Mouse (Mus musculus) hindbrain, embryonic 15.5 days (tissue): ENCODE results near the gene Inpp4b. TPM values are rescaled to one million over a fixed set of nuclear protein-coding genes. Genes with fewer than 3 reads are reported as not detected.

Experiments
- ATAC-seq: fragments of 200-750 bp; cut with Nextera tagmentation; 2 replicates; pipeline ENCODE4 v1.8.0; 2017; ENCODE audit warnings: low read depth, moderate number of reproducible peaks, moderate TSS enrichment; ENCODE audit not compliant: low FRiP score
- H3K27ac ChIP-seq: fragments of 300-500 bp; sonication (generic); replicated peaks from 2 replicates; pipeline ENCODE4 v1.5.1; 2015; ENCODE audit warnings: mild to moderate bottlenecking, inconsistent platforms
- H3K27me3 ChIP-seq: fragments of 300-500 bp; sonication (generic); 2 replicates; pipeline ENCODE4 v1.6.1; 2015; ENCODE audit warnings: control low read depth, inconsistent platforms
- H3K36me3 ChIP-seq: fragments of 300-500 bp; sonication (generic); 2 replicates; pipeline ENCODE4 v1.6.1; 2015; ENCODE audit warnings: control low read depth, inconsistent platforms
- H3K4me1 ChIP-seq: fragments of 300-500 bp; sonication (generic); replicated peaks from 2 replicates; pipeline ENCODE4 v1.6.1; 2015; ENCODE audit warnings: control low read depth, inconsistent platforms
- H3K4me2 ChIP-seq: fragments of 300-500 bp; sonication (generic); 2 replicates; pipeline ENCODE4 v1.6.1; 2015; ENCODE audit warnings: moderate library complexity, mild to moderate bottlenecking, inconsistent platforms
- H3K4me3 ChIP-seq: fragments of 300-500 bp; sonication (generic); 2 replicates; pipeline ENCODE4 v1.5.1; 2015; ENCODE audit warnings: mild to moderate bottlenecking, inconsistent platforms
- H3K9ac ChIP-seq: fragments of 300-500 bp; sonication (generic); 2 replicates; pipeline ENCODE4 v1.6.1; 2015; ENCODE audit warnings: inconsistent platforms
- H3K9me3 ChIP-seq: fragments of 300-500 bp; sonication (generic); 2 replicates; pipeline ENCODE4 v1.6.1; 2016; ENCODE audit warnings: control low read depth, inconsistent platforms
- WGBS: fragments of 180-500 bp; shearing (Covaris S2); methylation state at CpG from one replicate; pipeline ENCODE4 v1.1.7; 2015; 5-methylcytosine and 5-hydroxymethylcytosine counted together
- polyA plus RNA-seq: library from polyadenylated mRNA; unstranded; fragments of >200 nt; fragmentation: Nextera tagmentation; extraction: Ambion mirVana; gene quantifications from 2 replicates; pipeline ENCODE4 v1.2.1, GENCODE M21; 2015

Inpp4b gene
- polyA plus RNA-seq, 1 experiment from 2014 or later, result 9.0 TPM

DNA sequence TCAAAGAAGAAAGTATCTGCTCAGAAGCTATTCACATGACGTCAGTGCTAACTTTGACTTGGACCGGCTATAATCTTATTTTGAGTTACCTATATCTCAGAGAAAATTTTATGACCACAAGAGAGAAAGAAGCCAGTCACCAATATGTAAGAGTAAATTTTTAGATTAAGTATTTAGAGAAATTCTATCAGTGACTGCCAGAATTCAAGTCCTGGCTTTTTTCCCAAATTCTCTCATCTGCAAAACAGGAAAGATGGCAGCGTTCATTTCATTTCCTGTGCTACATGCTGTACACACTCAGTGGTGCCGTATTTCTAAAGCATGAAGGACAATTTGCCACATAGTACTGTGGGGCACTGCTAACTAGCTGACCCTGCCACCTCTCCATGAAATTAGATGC, 256.9 kb downstream of the Inpp4b start:
- no peak for ATAC-seq
- WGBS, result 85% methylated on average over 4 of the region's 4 CpGs
- H3K27ac ChIP-seq, result no peak overlapping the region

DNA sequence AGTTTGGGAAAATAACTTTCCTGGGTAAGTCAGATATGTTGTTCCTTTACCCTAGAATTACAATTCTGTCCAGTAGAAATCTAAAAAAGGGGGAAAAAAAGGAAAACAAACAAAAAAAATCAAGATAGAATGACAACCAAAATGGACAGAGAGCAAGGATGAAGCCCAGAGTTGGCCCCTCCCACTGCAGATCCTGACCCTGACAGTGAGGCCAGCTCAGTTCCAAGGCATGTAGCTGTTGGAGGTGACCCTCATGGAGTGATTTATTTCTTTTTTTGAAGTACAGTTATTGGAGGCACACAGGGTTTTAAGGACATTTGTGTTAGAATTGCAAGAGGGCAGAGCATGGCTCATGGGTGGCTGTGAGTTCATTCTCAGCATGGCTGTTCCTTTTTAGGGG, 258.8 kb downstream of the Inpp4b start:
- Histone ChIP-seq H3K27me3 (no peaks in the 10 kb centered on the region), H3K27ac (no peak overlapping the region), H3K4me2 (no peak overlapping the region), H3K4me1 (no peaks in the 10 kb centered on the region), H3K4me3 (no peak overlapping the region), H3K9me3 (no peaks in the 10 kb centered on the region), H3K9ac (no peak overlapping the region), H3K36me3 (no peaks in the 10 kb centered on the region)
- ATAC-seq, result no peak

More for the DNA sequence above, 256.9 kb downstream of the Inpp4b start:
- no peak overlapping the region for H3K9ac ChIP-seq
- H3K4me2 ChIP-seq, result no peak overlapping the region
- no peaks in the 10 kb centered on the region for H3K9me3 ChIP-seq
- no peaks in the 10 kb centered on the region for H3K4me1 ChIP-seq
- no peaks in the 10 kb centered on the region for H3K27me3 ChIP-seq
- no peak overlapping the region for H3K4me3 ChIP-seq
- no peaks in the 10 kb centered on the region for H3K36me3 ChIP-seq

DNA sequence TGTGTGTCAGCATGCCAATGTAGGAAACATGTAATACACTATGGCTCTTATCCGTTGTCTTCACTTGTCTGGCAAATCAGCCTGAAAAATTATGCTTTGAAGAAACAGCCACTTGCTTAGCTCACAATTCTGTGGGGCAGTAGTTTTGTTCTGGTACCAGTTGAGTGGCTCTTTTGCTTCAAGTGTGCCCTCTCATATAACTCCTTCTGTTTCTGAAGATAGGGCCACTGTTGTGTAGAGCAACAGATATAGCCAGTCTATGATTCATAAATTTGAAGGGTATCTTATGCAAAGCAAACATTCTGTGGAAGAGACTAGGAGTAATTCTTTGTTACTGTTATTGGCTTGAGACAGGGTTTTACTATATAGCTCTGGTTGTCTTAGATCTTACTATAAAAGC, 265.7 kb downstream of the Inpp4b start:
- H3K4me1 ChIP-seq, result no peaks in the 10 kb centered on the region
- no peaks in the 10 kb centered on the region for H3K27me3 ChIP-seq
- H3K9me3 ChIP-seq, result no peaks in the 10 kb centered on the region
- no peak for ATAC-seq
- no peak overlapping the region for H3K4me2 ChIP-seq
- no peaks in the 10 kb centered on the region for H3K36me3 ChIP-seq
- WGBS, result 94% methylated on average over 1 of the region's 1 CpGs
- no peak overlapping the region for H3K27ac ChIP-seq
- no peak overlapping the region for H3K4me3 ChIP-seq
- no peak overlapping the region for H3K9ac ChIP-seq

DNA sequence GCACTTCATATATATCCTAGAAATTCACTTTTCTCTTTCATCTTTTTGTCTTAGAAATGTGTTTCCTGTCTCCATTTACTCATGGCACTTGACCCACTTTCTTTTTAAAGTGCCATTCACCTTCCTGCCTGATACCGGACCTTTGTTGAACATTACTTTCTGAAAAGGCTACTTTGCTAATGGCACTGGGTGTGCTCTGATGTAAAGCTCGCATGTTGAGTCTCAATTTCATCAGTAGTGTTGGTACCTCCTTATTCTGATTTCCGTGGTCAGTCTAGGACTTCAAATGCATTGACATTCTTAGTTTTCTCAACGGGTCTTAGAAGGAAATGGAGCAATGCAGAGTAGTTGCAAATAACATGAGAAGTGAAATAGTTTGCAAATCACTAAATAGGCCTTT, 266.7 kb downstream of the Inpp4b start:
- H3K9me3 ChIP-seq, result no peaks in the 10 kb centered on the region
- H3K4me2 ChIP-seq, result no peak overlapping the region
- H3K27me3 ChIP-seq, result no peaks in the 10 kb centered on the region
- no peak overlapping the region for H3K9ac ChIP-seq
- no peaks in the 10 kb centered on the region for H3K36me3 ChIP-seq
- no peak overlapping the region for H3K4me3 ChIP-seq
- no peak overlapping the region for H3K27ac ChIP-seq
- no peaks in the 10 kb centered on the region for H3K4me1 ChIP-seq
- ATAC-seq, result no peak
- 78% methylated on average over 4 of the region's 4 CpGs for WGBS

DNA sequence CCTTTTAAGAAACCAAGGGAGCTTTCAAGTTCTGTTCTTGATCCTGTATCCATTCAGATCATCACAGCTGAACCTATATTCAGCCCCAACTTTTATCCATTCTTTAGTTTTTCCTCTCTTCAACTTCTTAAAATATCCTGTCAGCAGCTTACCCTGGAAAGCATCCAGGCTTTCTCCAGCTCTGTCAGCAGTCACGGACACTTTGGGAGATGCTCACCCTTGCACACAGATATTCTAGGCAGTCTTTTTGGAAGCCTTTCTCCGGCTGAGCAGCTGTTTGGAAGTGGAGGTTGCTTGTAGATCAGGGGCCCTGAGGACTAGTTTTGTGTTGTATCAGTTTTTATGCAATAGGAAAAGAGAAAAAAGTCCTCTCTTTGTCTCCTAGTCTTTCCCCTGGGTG, 270.3 kb downstream of the Inpp4b start:
- no peak overlapping the region for H3K4me3 ChIP-seq
- no peak overlapping the region for H3K9ac ChIP-seq
- H3K9me3 ChIP-seq, result no peaks in the 10 kb centered on the region
- no peaks in the 10 kb centered on the region for H3K27me3 ChIP-seq
- H3K4me2 ChIP-seq, result no peak overlapping the region
- no peak for ATAC-seq
- no peaks in the 10 kb centered on the region for H3K36me3 ChIP-seq
- WGBS, result 70% methylated on average over 2 of the region's 2 CpGs
- no peak overlapping the region for H3K27ac ChIP-seq
- H3K4me1 ChIP-seq, result no peaks in the 10 kb centered on the region

DNA sequence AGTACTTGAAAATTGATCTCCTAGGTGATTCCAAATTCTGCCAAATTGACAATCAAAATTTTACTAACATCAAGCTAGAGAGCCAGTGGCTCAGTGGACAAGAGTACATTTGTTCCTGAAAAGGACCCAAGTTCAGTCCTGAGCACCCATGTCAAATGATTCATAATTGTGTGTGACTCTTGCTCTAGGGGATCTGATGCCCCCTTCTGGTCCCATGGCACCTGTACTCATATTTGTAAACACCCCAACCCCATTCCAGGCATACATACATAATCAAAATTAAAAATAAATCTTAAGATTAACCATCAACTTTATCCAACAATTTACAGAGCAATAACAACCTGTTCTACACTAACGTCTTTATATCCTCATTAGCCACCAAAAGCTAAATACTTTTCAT, 271.8 kb downstream of the Inpp4b start:
- Histone ChIP-seq H3K4me2 (no peak overlapping the region), H3K27ac (no peak overlapping the region), H3K4me1 (no peaks in the 10 kb centered on the region), H3K27me3 (no peaks in the 10 kb centered on the region), H3K4me3 (no peak overlapping the region), H3K9ac (no peak overlapping the region), H3K9me3 (no peaks in the 10 kb centered on the region), H3K36me3 (no peaks in the 10 kb centered on the region)
- no peak for ATAC-seq
- 93% methylated on average over 1 of the region's 1 CpGs for WGBS

DNA sequence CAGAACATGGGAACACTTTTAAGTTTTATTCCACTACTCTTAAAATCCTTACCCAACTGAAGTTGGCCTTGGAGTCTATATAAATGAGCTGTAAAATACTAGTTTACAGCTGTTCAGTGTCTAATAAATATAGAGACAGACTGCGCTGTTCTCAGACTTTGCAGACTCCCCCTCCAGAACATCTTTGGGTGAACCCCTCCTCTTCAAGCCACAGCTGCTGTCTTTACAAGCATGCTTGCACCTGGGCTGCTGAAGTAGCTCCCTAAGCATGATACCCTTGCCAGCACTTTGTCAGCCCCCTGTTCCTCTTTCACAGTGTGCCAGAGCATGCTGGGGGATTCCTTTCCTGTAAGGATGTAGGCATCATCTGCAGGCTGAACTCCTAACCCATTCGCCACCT, 272.2 kb downstream of the Inpp4b start:
- no peak overlapping the region for H3K27ac ChIP-seq
- no peaks in the 10 kb centered on the region for H3K4me1 ChIP-seq
- no peak for ATAC-seq
- no peak overlapping the region for H3K4me3 ChIP-seq
- H3K9ac ChIP-seq, result no peak overlapping the region
- 86% methylated on average over 2 of the region's 2 CpGs for WGBS
- no peaks in the 10 kb centered on the region for H3K36me3 ChIP-seq
- H3K9me3 ChIP-seq, result no peaks in the 10 kb centered on the region
- no peak overlapping the region for H3K4me2 ChIP-seq
- no peaks in the 10 kb centered on the region for H3K27me3 ChIP-seq

DNA sequence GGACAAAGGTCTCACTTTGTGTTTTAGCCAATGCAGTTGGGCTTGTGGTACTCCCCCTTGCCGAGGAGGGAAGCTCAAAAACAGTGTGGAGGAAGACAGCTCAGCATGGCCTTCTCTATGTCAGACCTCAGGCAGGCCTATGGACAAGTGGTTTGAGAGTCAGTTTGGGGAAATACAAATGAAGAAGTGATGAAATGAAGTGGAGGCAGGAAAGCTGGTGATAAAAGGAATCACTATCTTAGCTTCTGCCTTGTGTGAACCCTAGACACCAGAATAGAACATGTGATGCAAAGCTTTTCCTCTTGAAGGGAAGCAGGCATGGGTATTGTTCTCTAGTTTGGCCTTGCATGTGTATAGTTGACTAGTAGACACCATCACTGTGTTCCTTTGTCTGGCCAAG, 273.2 kb downstream of the Inpp4b start:
- Histone ChIP-seq H3K27ac (no peak overlapping the region), H3K9me3 (no peaks in the 10 kb centered on the region), H3K9ac (no peak overlapping the region), H3K36me3 (no peaks in the 10 kb centered on the region), H3K4me3 (no peak overlapping the region), H3K4me1 (no peaks in the 10 kb centered on the region), H3K27me3 (no peaks in the 10 kb centered on the region), H3K4me2 (no peak overlapping the region)
- no peak for ATAC-seq
- 91% methylated on average over 1 of the region's 1 CpGs for WGBS

DNA sequence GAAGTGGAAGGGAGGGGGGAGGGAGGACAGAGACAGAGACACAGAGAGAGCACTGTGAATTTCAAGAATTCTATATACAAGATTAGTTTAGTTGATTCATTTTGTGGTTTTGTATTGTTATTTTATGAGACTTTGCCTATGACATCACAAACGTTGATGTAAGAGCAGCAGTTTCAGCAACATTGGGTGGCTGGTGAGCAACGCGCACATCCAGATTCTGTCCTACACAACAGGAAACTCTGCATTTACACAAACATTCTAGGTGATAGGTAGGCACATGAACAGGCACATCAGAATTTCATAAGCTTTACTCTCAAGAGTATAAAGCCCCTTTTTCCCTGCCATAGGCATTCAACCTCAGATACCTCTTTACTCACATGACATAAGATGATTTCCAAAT, 276.6 kb downstream of the Inpp4b start:
- WGBS, result 96% methylated on average over 3 of the region's 3 CpGs
- Histone ChIP-seq H3K27me3 (no peaks in the 10 kb centered on the region), H3K9ac (no peak overlapping the region)

DNA sequence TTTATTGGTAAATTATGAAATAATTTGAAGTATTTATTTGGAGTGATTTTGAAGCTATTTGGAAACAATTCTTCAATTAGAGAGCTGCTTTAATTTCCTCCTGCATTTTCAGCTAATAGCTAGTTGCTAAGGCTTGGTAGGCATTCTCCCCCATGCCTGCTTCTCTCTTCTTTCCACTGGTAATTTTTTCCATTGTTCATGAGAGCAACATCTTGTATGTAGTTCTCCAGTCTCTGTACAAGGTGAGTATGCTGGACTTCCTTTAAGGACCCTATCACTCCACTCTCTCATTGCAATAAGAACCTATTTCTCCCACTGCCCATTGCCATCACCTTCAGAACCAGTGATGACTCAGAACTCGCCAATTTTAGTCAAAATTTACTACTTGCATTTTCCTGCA, 292.7 kb downstream of the Inpp4b start:
- WGBS, result 88% methylated on average over 1 of the region's 1 CpGs
- Histone ChIP-seq H3K27ac (no peak overlapping the region), H3K4me1 (no peaks in the 10 kb centered on the region), H3K4me2 (no peak overlapping the region), H3K4me3 (no peak overlapping the region), H3K36me3 (no peaks in the 10 kb centered on the region), H3K9me3 (no peaks in the 10 kb centered on the region), H3K27me3 (no peaks in the 10 kb centered on the region), H3K9ac (no peak overlapping the region)
- ATAC-seq, result no peak

More for the DNA sequence above, 276.6 kb downstream of the Inpp4b start:
- Histone ChIP-seq H3K36me3 (no peaks in the 10 kb centered on the region), H3K4me2 (no peak overlapping the region), H3K27ac (no peak overlapping the region), H3K4me3 (no peak overlapping the region), H3K9me3 (no peaks in the 10 kb centered on the region), H3K4me1 (no peaks in the 10 kb centered on the region)
- ATAC-seq, result no peak

DNA sequence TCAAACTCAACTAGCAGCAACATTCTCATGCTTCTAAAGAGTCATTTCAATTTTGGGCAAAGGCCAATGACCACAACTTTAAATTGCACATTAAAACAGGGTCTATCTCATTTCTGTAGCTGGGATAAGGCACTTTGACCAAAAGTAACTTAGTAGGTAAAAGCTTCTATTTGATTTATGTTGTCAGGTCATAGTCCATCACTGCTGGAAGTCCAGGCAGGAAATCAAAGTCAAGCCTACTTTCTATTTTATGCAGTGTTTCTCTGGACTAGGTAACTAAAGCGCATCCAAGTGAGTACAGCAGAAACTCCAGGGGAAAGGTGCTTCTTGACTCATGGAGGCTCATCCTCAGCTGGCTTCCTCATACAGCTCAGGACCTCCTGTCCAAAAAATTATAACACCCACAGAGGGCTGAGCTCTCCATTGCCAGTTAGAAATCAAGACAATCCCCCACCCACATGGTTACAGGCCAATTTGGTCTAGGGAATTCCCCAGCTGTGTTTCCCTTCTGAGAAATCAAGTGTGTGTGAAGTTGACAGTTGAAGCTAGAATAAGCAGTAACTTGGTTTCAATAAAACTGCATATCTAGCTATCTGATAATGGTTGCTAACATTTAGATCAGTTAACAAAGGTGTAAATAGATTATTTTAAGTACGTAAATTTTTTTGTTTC, 293.7 kb downstream of the Inpp4b start:
- Histone ChIP-seq H3K27me3 (no peaks in the 10 kb centered on the region), H3K9ac (no peak overlapping the region), H3K9me3 (no peaks in the 10 kb centered on the region), H3K27ac (no peak overlapping the region), H3K4me3 (no peak overlapping the region), H3K36me3 (no peaks in the 10 kb centered on the region), H3K4me2 (no peak overlapping the region), H3K4me1 (no peaks in the 10 kb centered on the region)
- 90% methylated on average over 2 of the region's 2 CpGs for WGBS
- no peak for ATAC-seq

DNA sequence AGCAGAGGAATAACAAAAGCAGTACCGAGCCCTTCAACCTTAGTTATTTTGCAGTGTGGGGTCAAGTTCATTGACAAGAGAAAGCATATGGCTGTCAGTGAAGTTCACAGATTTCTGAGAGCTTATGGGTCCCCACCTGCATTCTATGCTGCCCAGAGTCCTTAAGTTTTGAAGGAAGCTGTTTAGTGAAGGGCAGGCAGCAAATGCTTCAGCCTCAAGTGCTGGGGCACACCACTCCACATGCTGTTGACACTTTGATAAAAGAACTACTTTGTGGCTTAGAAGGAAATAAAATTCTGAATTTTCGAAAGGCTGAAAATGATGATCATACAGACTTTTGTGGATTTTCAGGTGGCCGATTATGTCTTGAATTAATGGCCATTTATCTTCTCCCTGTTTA, 296.1 kb downstream of the Inpp4b start:
- Histone ChIP-seq H3K4me2 (no peak overlapping the region), H3K36me3 (no peaks in the 10 kb centered on the region), H3K4me3 (no peak overlapping the region), H3K4me1 (no peaks in the 10 kb centered on the region), H3K9ac (no peak overlapping the region), H3K27ac (no peak overlapping the region), H3K27me3 (no peaks in the 10 kb centered on the region), H3K9me3 (no peaks in the 10 kb centered on the region)
- ATAC-seq, result no peak
- 91% methylated on average over 3 of the region's 3 CpGs for WGBS

DNA sequence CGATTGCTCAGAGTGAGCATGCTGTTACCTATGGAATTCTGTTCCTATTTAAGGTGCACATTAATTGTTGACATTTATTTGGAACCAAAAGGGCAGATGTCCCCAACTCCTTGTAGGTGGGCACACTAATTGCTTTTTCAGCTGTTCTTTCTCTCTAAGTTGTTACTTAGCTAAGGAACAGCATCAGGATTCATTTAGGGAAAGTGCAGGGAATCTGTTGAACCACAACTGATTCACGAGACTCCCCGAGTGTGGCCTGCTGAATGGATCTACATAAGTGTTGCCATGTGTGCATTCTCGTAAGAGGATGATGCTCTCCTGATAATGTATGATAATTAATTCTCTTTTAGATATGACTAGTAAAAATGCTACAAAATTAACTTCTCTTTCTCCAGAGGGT, 297.5 kb downstream of the Inpp4b start:
- ATAC-seq, result no peak
- no peak overlapping the region for H3K4me3 ChIP-seq
- H3K36me3 ChIP-seq, result no peaks in the 10 kb centered on the region
- H3K27ac ChIP-seq, result no peak overlapping the region
- no peaks in the 10 kb centered on the region for H3K4me1 ChIP-seq
- no peak overlapping the region for H3K4me2 ChIP-seq
- H3K27me3 ChIP-seq, result no peaks in the 10 kb centered on the region
- H3K9me3 ChIP-seq, result no peaks in the 10 kb centered on the region
- WGBS, result 69% methylated on average over 4 of the region's 4 CpGs
- no peak overlapping the region for H3K9ac ChIP-seq
